Mouse (Mus musculus): ENCODE data around the gene Odam.

- TF ChIP-seq EP300 (IDR thresholded peaks at IDR 0.05; ENCODE audit: low read depth), result no peak
- TF ChIP-seq CTCF (IDR thresholded peaks at IDR 0.05; ENCODE audit: low read depth), result no peak
Measured at GRCm38 (mm10) chr5:87855136-87855716, 29.6 kb upstream of the Odam start.
